Mouse (Mus musculus): Measurements from ENCODE around the gene Astn2. TPM values are rescaled to one million over a fixed set of nuclear protein-coding genes. Genes with fewer than 3 reads are reported as not detected.

The Astn2 gene
- total and polyA plus RNA-seq, 3 experiments, result not detected

GRCm38 (mm10) chr4:65441746-65442145 is 962.7 kb downstream of the Astn2 start:
- Histone ChIP-seq H3K27me3 (ENCODE audit: control insufficient read depth in 1 of 2, insufficient read depth in 2 of 2, low read length in 2 of 2) (no peaks in the 10 kb centered on the region), H3K36me3 (ENCODE audit: control insufficient read depth in 1 of 2, insufficient read depth in 2 of 2, low read length in 2 of 2) (no peaks in the 10 kb centered on the region), H3K79me2 (ENCODE audit: control insufficient read depth, insufficient read depth, low read length, poor library complexity) (no peaks in the 10 kb centered on the region), H3K9ac (ENCODE audit: control insufficient read depth, low read depth, low read length, poor library complexity, severe bottlenecking) (no peak overlapping the region), H3K4me3 (ENCODE audit: control insufficient read depth in 1 of 2, insufficient read depth in 1 of 2, low read depth in 2 of 2, low read length in 2 of 2) (no peak overlapping the region), H3K9me3 (replicated peaks; ENCODE audit: insufficient read depth, low read length) (no peaks in the 10 kb centered on the region), H3K4me1 (ENCODE audit: control insufficient read depth in 1 of 2, insufficient read depth in 2 of 2, low read length in 2 of 2) (no peaks in the 10 kb centered on the region), H3K27ac (ENCODE audit: control insufficient read depth, low read depth, low read length) (no peak overlapping the region)
- no peak for DNase-seq (ENCODE audit: low read depth, low spot score)
- no peak for TF ChIP-seq MYB (IDR thresholded peaks at IDR 0.05; ENCODE audit: low read depth, low read length)
- no peak for TF ChIP-seq POLR2A (IDR thresholded peaks at IDR 0.05; ENCODE audit: control insufficient read depth in 1 of 2, insufficient read depth in 1 of 2, low read depth in 1 of 2, low read length in 2 of 2, poor library complexity in 1 of 2)
- TF ChIP-seq CTCF (IDR thresholded peaks at IDR 0.05 in 2 of 3, conservative IDR thresholded peaks at IDR 0.05 in 1 of 3; ENCODE audit: control insufficient read depth in 1 of 3, insufficient read depth in 1 of 3, low read depth in 2 of 3, low read length in 3 of 3, poor library complexity in 1 of 3, severe bottlenecking in 1 of 3), result no peak
- TF ChIP-seq TAL1 (IDR thresholded peaks at IDR 0.05; ENCODE audit: low read length), result no peak
- no peak for TF ChIP-seq MXI1 (IDR thresholded peaks at IDR 0.05; ENCODE audit: low read depth, low read length)
- TF ChIP-seq GABPA (IDR thresholded peaks at IDR 0.05; ENCODE audit: low read depth, low read length), result no peak
- no peak for TF ChIP-seq POLR2AphosphoS5 (IDR thresholded peaks at IDR 0.05; ENCODE audit: borderline replicate concordance, low read depth, low read length)
- no peak for TF ChIP-seq E2F4 (IDR thresholded peaks at IDR 0.05; ENCODE audit: borderline replicate concordance, low read depth, low read length)
- TF ChIP-seq JUND (IDR thresholded peaks at IDR 0.05; ENCODE audit: low read depth, low read length), result no peak

GRCm38 (mm10) chr4:65430804-65431203 is 973.6 kb downstream of the Astn2 start:
- Histone ChIP-seq H3K27me3 (ENCODE audit: control insufficient read depth in 1 of 2, insufficient read depth in 2 of 2, low read length in 2 of 2) (no peaks in the 10 kb centered on the region), H3K9ac (ENCODE audit: control insufficient read depth, low read depth, low read length, poor library complexity, severe bottlenecking) (no peak overlapping the region), H3K79me2 (ENCODE audit: control insufficient read depth, insufficient read depth, low read length, poor library complexity) (no peaks in the 10 kb centered on the region), H3K27ac (ENCODE audit: control insufficient read depth, low read depth, low read length) (no peak overlapping the region), H3K9me3 (replicated peaks; ENCODE audit: insufficient read depth, low read length) (no peaks in the 10 kb centered on the region), H3K4me3 (ENCODE audit: control insufficient read depth in 1 of 2, insufficient read depth in 1 of 2, low read depth in 2 of 2, low read length in 2 of 2) (no peak overlapping the region), H3K4me1 (ENCODE audit: control insufficient read depth in 1 of 2, insufficient read depth in 2 of 2, low read length in 2 of 2) (no peaks in the 10 kb centered on the region), H3K36me3 (ENCODE audit: control insufficient read depth in 1 of 2, insufficient read depth in 2 of 2, low read length in 2 of 2) (no peaks in the 10 kb centered on the region)
- no peak for TF ChIP-seq CHD2 (IDR thresholded peaks at IDR 0.05; ENCODE audit: low read length)
- no peak for TF ChIP-seq MAFK (IDR thresholded peaks at IDR 0.05; ENCODE audit: borderline replicate concordance, low read depth, low read length)
- no peak for TF ChIP-seq MYC (IDR thresholded peaks at IDR 0.05; ENCODE audit: low read depth, low read length)
- TF ChIP-seq RAD21 (IDR thresholded peaks at IDR 0.05; ENCODE audit: low read depth, low read length), result no peak
- DNase-seq (ENCODE audit: low read depth, low spot score), result no peak

- no peaks in the 10 kb centered on the region for H3K4me1 ChIP-seq (ENCODE audit: control insufficient read depth in 1 of 2, insufficient read depth in 2 of 2, low read length in 2 of 2)
- H3K9me3 ChIP-seq (replicated peaks; ENCODE audit: insufficient read depth, low read length), result no peaks in the 10 kb centered on the region
- no peak overlapping the region for H3K27ac ChIP-seq (ENCODE audit: control insufficient read depth, low read depth, low read length)
- DNase-seq (ENCODE audit: low read depth, low spot score), result no peak
- no peaks in the 10 kb centered on the region for H3K27me3 ChIP-seq (ENCODE audit: control insufficient read depth in 1 of 2, insufficient read depth in 2 of 2, low read length in 2 of 2)
- H3K79me2 ChIP-seq (ENCODE audit: control insufficient read depth, insufficient read depth, low read length, poor library complexity), result no peaks in the 10 kb centered on the region
- TF ChIP-seq TCF12 (IDR thresholded peaks at IDR 0.05; ENCODE audit: low read depth, low read length) (no peak), MEF2A (IDR thresholded peaks at IDR 0.05; ENCODE audit: extremely low read depth, insufficient replicate concordance, low read depth, low read length, poor library complexity, severe bottlenecking) (no peak), EP300 (IDR thresholded peaks at IDR 0.05; ENCODE audit: low read depth in 1 of 2, low read length in 2 of 2) (no peak), ELF1 (IDR thresholded peaks at IDR 0.05; ENCODE audit: low read depth, low read length) (no peak), NELFE (IDR thresholded peaks at IDR 0.05; ENCODE audit: low read depth, low read length) (no peak), UBTF (IDR thresholded peaks at IDR 0.05; ENCODE audit: borderline replicate concordance, insufficient read depth, low read depth, low read length) (no peak), POLR2AphosphoS2 (IDR thresholded peaks at IDR 0.05; ENCODE audit: low read length) (no peak), GATA1 (IDR thresholded peaks at IDR 0.05; ENCODE audit: low read depth, low read length) (no peak), POLR2A (IDR thresholded peaks at IDR 0.05; ENCODE audit: control insufficient read depth in 1 of 2, insufficient read depth in 1 of 2, low read depth in 1 of 2, low read length in 2 of 2, poor library complexity in 1 of 2) (no peak), GABPA (IDR thresholded peaks at IDR 0.05; ENCODE audit: low read depth, low read length) (no peak), SIN3A (IDR thresholded peaks at IDR 0.05; ENCODE audit: low read length) (no peak), USF2 (IDR thresholded peaks at IDR 0.05; ENCODE audit: borderline replicate concordance in 1 of 2, insufficient read depth in 1 of 2, low read depth in 1 of 2, low read length in 2 of 2) (no peak), ETS1 (IDR thresholded peaks at IDR 0.05; ENCODE audit: low read depth, low read length) (no peak)
- H3K36me3 ChIP-seq (ENCODE audit: control insufficient read depth in 1 of 2, insufficient read depth in 2 of 2, low read length in 2 of 2), result no peaks in the 10 kb centered on the region
- no peak overlapping the region for H3K9ac ChIP-seq (ENCODE audit: control insufficient read depth, low read depth, low read length, poor library complexity, severe bottlenecking)
- no peak overlapping the region for H3K4me3 ChIP-seq (ENCODE audit: control insufficient read depth in 1 of 2, insufficient read depth in 1 of 2, low read depth in 2 of 2, low read length in 2 of 2)
Measured at GRCm38 (mm10) chr4:65427480-65427879, 976.9 kb downstream of the Astn2 start.

All from MEL (cell line).